Mouse (Mus musculus) G1E (cell line): Measurements from ENCODE around the gene Zfp423.

ENCODE experiments used
- CTCF ChIP-seq: IDR thresholded peaks from 2 replicates; pipeline ENCODE4 v1.5.1; 2012; ENCODE audit warnings: low read depth, low read length, inconsistent platforms, mixed read lengths
- POLR2AphosphoS5 ChIP-seq: IDR thresholded peaks from 2 replicates; pipeline ENCODE4 v1.6.1; 2012; ENCODE audit warnings: low read depth, low read length, inconsistent platforms; ENCODE audit not compliant: insufficient replicate concordance

DNA sequence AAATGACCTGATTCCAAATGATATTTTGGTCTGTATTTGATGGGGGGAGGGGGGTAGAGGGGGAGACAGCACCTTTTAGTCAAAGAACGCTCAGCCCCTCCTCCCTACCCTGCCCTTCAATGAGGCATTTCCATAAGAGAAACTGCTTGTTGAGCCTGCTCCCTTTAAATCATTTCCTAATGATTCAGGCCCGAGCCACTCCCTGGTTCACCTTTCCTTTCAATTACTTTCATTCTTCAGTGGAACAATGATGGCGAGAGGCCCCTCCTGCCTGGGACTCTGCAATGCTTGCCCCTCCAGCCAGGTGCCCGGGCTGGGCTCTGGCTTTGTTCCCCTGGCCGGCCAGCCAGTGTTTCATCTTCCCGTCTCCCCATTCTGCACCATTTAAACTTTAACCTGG lies 329.7 kb downstream of the Zfp423 start:
- TF ChIP-seq POLR2AphosphoS5 (no peak), CTCF (no peak)
